Mouse (Mus musculus): ENCODE results near the gene Dcp1a. TPM values are rescaled to one million over a fixed set of nuclear protein-coding genes. Genes with fewer than 3 reads are reported as not detected.

The Dcp1a gene
- polyA plus RNA-seq, 1 experiment from 2014 or later = 16.1 TPM

GRCm38 (mm10) chr14:30493276-30493675 is 13.9 kb downstream of the Dcp1a start:
- Histone ChIP-seq H3K27ac (replicated peaks in 1 of 2; ENCODE audit: control insufficient read depth in 1 of 2, insufficient read depth in 1 of 2, low read depth in 2 of 2, low read length in 2 of 2) (peak overlapping the region in 1 of 2 experiments; percentile 10; a peak in 1 of 4 replicates), H3K36me3 (ENCODE audit: control insufficient read depth, insufficient read depth, low read length) (peaks cover 34% of the 10 kb centered on the region), H3K9ac (ENCODE audit: low read length) (no peak overlapping the region), H3K4me3 (ENCODE audit: control insufficient read depth in 1 of 2, insufficient read depth in 1 of 2, low read depth in 1 of 2, low read length in 2 of 2) (no peak overlapping the region), H3K4me2 (ENCODE audit: low read length) (no peak overlapping the region), H3K4me1 (ENCODE audit: control insufficient read depth in 2 of 2, insufficient read depth in 2 of 2, low read length in 2 of 2) (peaks cover 12 to 43% of the 10 kb centered on the region in 2 experiments), H3K9me3 (ENCODE audit: control insufficient read depth, low read length) (no peaks in the 10 kb centered on the region), H3K27me3 (ENCODE audit: control insufficient read depth, insufficient read depth, low read length) (no peaks in the 10 kb centered on the region)
- WGBS = 21% methylated on average over 1 of the region's 1 CpGs
- no peak; the same call in 1 of the 2 replicates for ATAC-seq (ENCODE audit: insufficient number of reproducible peaks, insufficient read depth, low FRiP score, low read depth)

GRCm38 (mm10) chr14:30494998-30495397 is 15.7 kb downstream of the Dcp1a start:
- H3K9ac ChIP-seq (ENCODE audit: low read length) = 0 out of 2 replicates have a peak overlapping the region, but pooled peaks have one; percentile 21
- ATAC-seq (ENCODE audit: insufficient number of reproducible peaks, insufficient read depth, low FRiP score, low read depth) = peak; percentile 51; the same call in 1 of the 2 replicates
- no peaks in the 10 kb centered on the region for H3K27me3 ChIP-seq (ENCODE audit: control insufficient read depth, insufficient read depth, low read length)

GRCm38 (mm10) chr14:30498202-30498601 is 18.9 kb downstream of the Dcp1a start:
- peaks cover 21% of the 10 kb centered on the region for H3K36me3 ChIP-seq (ENCODE audit: control insufficient read depth, insufficient read depth, low read length)
- no peak overlapping the region for H3K4me3 ChIP-seq (ENCODE audit: control insufficient read depth in 1 of 2, insufficient read depth in 1 of 2, low read depth in 1 of 2, low read length in 2 of 2)
- H3K4me2 ChIP-seq (ENCODE audit: low read length) = no peak overlapping the region
- H3K9me3 ChIP-seq (ENCODE audit: control insufficient read depth, low read length) = peaks cover 4% of the 10 kb centered on the region; the same call in 1 of the 2 replicates
- 62% methylated on average over 2 of the region's 2 CpGs for WGBS
- no peaks in the 10 kb centered on the region for H3K27me3 ChIP-seq (ENCODE audit: control insufficient read depth, insufficient read depth, low read length)
- no peak for ATAC-seq (ENCODE audit: insufficient number of reproducible peaks, insufficient read depth, low FRiP score, low read depth)
- H3K9ac ChIP-seq (ENCODE audit: low read length) = no peak overlapping the region
- peaks cover 11 to 37% of the 10 kb centered on the region in 2 experiments for H3K4me1 ChIP-seq (ENCODE audit: control insufficient read depth in 2 of 2, insufficient read depth in 2 of 2, low read length in 2 of 2)
- no peak overlapping the region for H3K27ac ChIP-seq (replicated peaks in 1 of 2; ENCODE audit: control insufficient read depth in 1 of 2, insufficient read depth in 1 of 2, low read depth in 2 of 2, low read length in 2 of 2)

More at GRCm38 (mm10) chr14:30494998-30495397, 15.7 kb downstream of the Dcp1a start:
- WGBS = 18% methylated on average over 6 of the region's 6 CpGs
- Histone ChIP-seq H3K4me2 (ENCODE audit: low read length) (peak overlapping the region; percentile 46), H3K4me3 (ENCODE audit: control insufficient read depth in 1 of 2, insufficient read depth in 1 of 2, low read depth in 1 of 2, low read length in 2 of 2) (no peak overlapping the region), H3K9me3 (ENCODE audit: control insufficient read depth, low read length) (peaks cover 4% of the 10 kb centered on the region; the same call in 1 of the 2 replicates), H3K27ac (replicated peaks in 1 of 2; ENCODE audit: control insufficient read depth in 1 of 2, insufficient read depth in 1 of 2, low read depth in 2 of 2, low read length in 2 of 2) (peak overlapping the region; percentile 67 to 72), H3K36me3 (ENCODE audit: control insufficient read depth, insufficient read depth, low read length) (peaks cover 29% of the 10 kb centered on the region), H3K4me1 (ENCODE audit: control insufficient read depth in 2 of 2, insufficient read depth in 2 of 2, low read length in 2 of 2) (peaks cover 13 to 50% of the 10 kb centered on the region in 2 experiments)

- 80% methylated on average over 5 of the region's 5 CpGs for WGBS
- peaks cover 4 to 13% of the 10 kb centered on the region in 2 experiments; a peak in 3 of 4 replicates for H3K4me1 ChIP-seq (ENCODE audit: control insufficient read depth in 2 of 2, insufficient read depth in 2 of 2, low read length in 2 of 2)
Observed at GRCm38 (mm10) chr14:30504990-30505389, 25.7 kb downstream of the Dcp1a start.

GRCm38 (mm10) chr14:30510214-30510763 is 31.0 kb downstream of the Dcp1a start:
- Histone ChIP-seq H3K4me3 (ENCODE audit: control insufficient read depth in 1 of 2, insufficient read depth in 1 of 2, low read depth in 1 of 2, low read length in 2 of 2) (no peak overlapping the region), H3K9ac (ENCODE audit: low read length) (no peak overlapping the region), H3K27ac (replicated peaks in 1 of 2; ENCODE audit: control insufficient read depth in 1 of 2, insufficient read depth in 1 of 2, low read depth in 2 of 2, low read length in 2 of 2) (no peak overlapping the region), H3K36me3 (ENCODE audit: control insufficient read depth, insufficient read depth, low read length) (peaks cover 94% of the 10 kb centered on the region), H3K9me3 (ENCODE audit: control insufficient read depth, low read length) (no peaks in the 10 kb centered on the region), H3K4me2 (ENCODE audit: low read length) (no peak overlapping the region), H3K4me1 (ENCODE audit: control insufficient read depth in 2 of 2, insufficient read depth in 2 of 2, low read length in 2 of 2) (peaks cover 4 to 5% of the 10 kb centered on the region in 2 experiments; a peak in 3 of 4 replicates), H3K27me3 (ENCODE audit: control insufficient read depth, insufficient read depth, low read length) (no peaks in the 10 kb centered on the region)
- WGBS = 94% methylated on average over 6 of the region's 6 CpGs
- no peak for ATAC-seq (ENCODE audit: insufficient number of reproducible peaks, insufficient read depth, low FRiP score, low read depth)

More at GRCm38 (mm10) chr14:30504990-30505389, 25.7 kb downstream of the Dcp1a start:
- Histone ChIP-seq H3K36me3 (ENCODE audit: control insufficient read depth, insufficient read depth, low read length) (peaks cover 67% of the 10 kb centered on the region), H3K27ac (replicated peaks in 1 of 2; ENCODE audit: control insufficient read depth in 1 of 2, insufficient read depth in 1 of 2, low read depth in 2 of 2, low read length in 2 of 2) (no peak overlapping the region), H3K9ac (ENCODE audit: low read length) (no peak overlapping the region), H3K27me3 (ENCODE audit: control insufficient read depth, insufficient read depth, low read length) (no peaks in the 10 kb centered on the region), H3K9me3 (ENCODE audit: control insufficient read depth, low read length) (no peaks in the 10 kb centered on the region), H3K4me2 (ENCODE audit: low read length) (no peak overlapping the region), H3K4me3 (ENCODE audit: control insufficient read depth in 1 of 2, insufficient read depth in 1 of 2, low read depth in 1 of 2, low read length in 2 of 2) (no peak overlapping the region)
- no peak for ATAC-seq (ENCODE audit: insufficient number of reproducible peaks, insufficient read depth, low FRiP score, low read depth)

- no peak overlapping the region for H3K27ac ChIP-seq (replicated peaks in 1 of 2; ENCODE audit: control insufficient read depth in 1 of 2, insufficient read depth in 1 of 2, low read depth in 2 of 2, low read length in 2 of 2)
- no peak overlapping the region for H3K9ac ChIP-seq (ENCODE audit: low read length)
- peaks cover 0 to 4% of the 10 kb centered on the region in 2 experiments; a peak in 1 of 4 replicates for H3K4me1 ChIP-seq (ENCODE audit: control insufficient read depth in 2 of 2, insufficient read depth in 2 of 2, low read length in 2 of 2)
- no peak overlapping the region for H3K4me3 ChIP-seq (ENCODE audit: control insufficient read depth in 1 of 2, insufficient read depth in 1 of 2, low read depth in 1 of 2, low read length in 2 of 2)
- no peaks in the 10 kb centered on the region for H3K27me3 ChIP-seq (ENCODE audit: control insufficient read depth, insufficient read depth, low read length)
- H3K4me2 ChIP-seq (ENCODE audit: low read length) = no peak overlapping the region
- WGBS = 53% methylated on average over 5 of the region's 5 CpGs
- no peak for ATAC-seq (ENCODE audit: insufficient number of reproducible peaks, insufficient read depth, low FRiP score, low read depth)
- peaks cover 82% of the 10 kb centered on the region for H3K36me3 ChIP-seq (ENCODE audit: control insufficient read depth, insufficient read depth, low read length)
- H3K9me3 ChIP-seq (ENCODE audit: control insufficient read depth, low read length) = no peaks in the 10 kb centered on the region
Observed at GRCm38 (mm10) chr14:30512896-30513295, 33.6 kb downstream of the Dcp1a start.

GRCm38 (mm10) chr14:30515931-30516723 is 36.8 kb downstream of the Dcp1a start:
- ATAC-seq (ENCODE audit: insufficient number of reproducible peaks, insufficient read depth, low FRiP score, low read depth) = no peak
- Histone ChIP-seq H3K36me3 (ENCODE audit: control insufficient read depth, insufficient read depth, low read length) (peaks cover 84% of the 10 kb centered on the region), H3K4me1 (ENCODE audit: control insufficient read depth in 2 of 2, insufficient read depth in 2 of 2, low read length in 2 of 2) (peaks cover 0 to 4% of the 10 kb centered on the region in 2 experiments; a peak in 1 of 4 replicates), H3K4me2 (ENCODE audit: low read length) (no peak overlapping the region), H3K27me3 (ENCODE audit: control insufficient read depth, insufficient read depth, low read length) (no peaks in the 10 kb centered on the region), H3K9ac (ENCODE audit: low read length) (no peak overlapping the region), H3K4me3 (ENCODE audit: control insufficient read depth in 1 of 2, insufficient read depth in 1 of 2, low read depth in 1 of 2, low read length in 2 of 2) (no peak overlapping the region), H3K9me3 (ENCODE audit: control insufficient read depth, low read length) (no peaks in the 10 kb centered on the region), H3K27ac (replicated peaks in 1 of 2; ENCODE audit: control insufficient read depth in 1 of 2, insufficient read depth in 1 of 2, low read depth in 2 of 2, low read length in 2 of 2) (no peak overlapping the region)
- 66% methylated on average over 13 of the region's 13 CpGs for WGBS
